Mouse (Mus musculus): ENCODE measurements around the gene Topaz1.
"Not testable (repeated sequence)": the region's sequence is repeated elsewhere in the genome, so short reads cannot be mapped to it uniquely, and the experiment has no call there.

The Topaz1 gene

GRCm38 (mm10) chr9:122812386-122812785 is 65.2 kb downstream of the Topaz1 start:
- DNase-seq (ENCODE audit: low spot score in 2 of 2), result no peak

GRCm38 (mm10) chr9:122814775-122815174 is 67.6 kb downstream of the Topaz1 start:
- DNase-seq (ENCODE audit: low spot score in 2 of 2), result no peak

- no peak for DNase-seq (ENCODE audit: low spot score in 2 of 2)
These were observed 68.2 kb downstream of the Topaz1 start for GRCm38 (mm10) chr9:122815239-122815851.

- DNase-seq (ENCODE audit: low spot score in 2 of 2), result no peak
These were observed 76.3 kb downstream of the Topaz1 start for GRCm38 (mm10) chr9:122823374-122824017.

- no peak for DNase-seq (ENCODE audit: low spot score in 2 of 2)
These were observed 79.6 kb downstream of the Topaz1 start for GRCm38 (mm10) chr9:122826743-122827142.

- no peak for DNase-seq (ENCODE audit: low spot score in 2 of 2)
These were observed 82.8 kb downstream of the Topaz1 start for GRCm38 (mm10) chr9:122829826-122830380.

- no peak for DNase-seq (ENCODE audit: low spot score in 2 of 2)
These were observed 89.0 kb downstream of the Topaz1 start for GRCm38 (mm10) chr9:122836126-122836525.

- DNase-seq (ENCODE audit: low spot score in 2 of 2), result no peak
These were observed 89.6 kb downstream of the Topaz1 start for GRCm38 (mm10) chr9:122836790-122837189.

- DNase-seq (ENCODE audit: low spot score in 2 of 2), result no peak
These were observed 90.1 kb downstream of the Topaz1 start for GRCm38 (mm10) chr9:122837216-122837615.

GRCm38 (mm10) chr9:122837680-122838079 is 90.5 kb downstream of the Topaz1 start:
- DNase-seq (ENCODE audit: low spot score in 2 of 2), result peak; percentile 13 to 62

GRCm38 (mm10) chr9:122843760-122844159 is 96.6 kb downstream of the Topaz1 start, which contains the start of gene Gm35549:
TSS of gene Gm35549 (minus strand) at chr9:122844035.
- DNase-seq (ENCODE audit: low spot score in 2 of 2), result no peak

- no peak for DNase-seq (ENCODE audit: low spot score in 2 of 2)
These were observed 98.5 kb downstream of the Topaz1 start for GRCm38 (mm10) chr9:122845621-122846020.

GRCm38 (mm10) chr9:122846156-122846555 is 99.0 kb downstream of the Topaz1 start:
- no peak for DNase-seq (ENCODE audit: low spot score in 2 of 2)

- DNase-seq (ENCODE audit: low spot score in 2 of 2), result not testable (repeated sequence)
These were observed 100.7 kb downstream of the Topaz1 start for GRCm38 (mm10) chr9:122847811-122848311.
